23 mouse cellular contexts compared by ENCODE assay signal in genomic region chr12:104655006-104655405, GRCm38 (mm10).
DNase-seq lines count a peak whose midpoint lies in the region; ATAC-seq and TF ChIP-seq lines count a peak whose summit lies in the region.
"Had no signal": no experiment of that assay in that cellular context is flagged by ENCODE, and none has a peak within 500 bp of the region (broad histone marks: within the 10 kb centered on the region; RNA-seq: fewer than 3 reads in every experiment).

No protein-coding gene starts in this region.

- no peak for ATAC-seq in stomach, postnatal 0 days (ENCODE audit: low FRiP score, low TSS enrichment)
- no peak for ATAC-seq in forebrain, postnatal 0 days
- ATAC-seq: forebrain, embryonic 13.5 days; hindbrain, embryonic 16.5 days; midbrain, embryonic 15.5 days had no signal

- no peaks in the 10 kb centered on the region for H3K9me3 ChIP-seq in stomach, postnatal 0 days (ENCODE audit: control insufficient read depth, low read length)
- H3K9me3 ChIP-seq in forebrain, postnatal 0 days (ENCODE audit: low read length), result no peaks in the 10 kb centered on the region
- H3K9me3 ChIP-seq: embryonic facial prominence, embryonic 15.5 days; kidney, embryonic 15.5 days; midbrain, embryonic 15.5 days had no signal

- intact Hi-C loops in gastrocnemius, postnatal 14 days (cut with DNase I; ENCODE audit: low total_unique reads), result no loop called here

- no peaks in the 10 kb centered on the region for H3K36me3 ChIP-seq in stomach, postnatal 0 days (ENCODE audit: control insufficient read depth, insufficient read depth, low read length)
- no peaks in the 10 kb centered on the region for H3K36me3 ChIP-seq in forebrain, postnatal 0 days (ENCODE audit: insufficient read depth)
- H3K36me3 ChIP-seq: embryonic facial prominence, embryonic 15.5 days; kidney, embryonic 15.5 days; midbrain, embryonic 15.5 days had no signal

- no peaks in the 10 kb centered on the region for H3K4me1 ChIP-seq in stomach, postnatal 0 days (replicated peaks; ENCODE audit: control insufficient read depth, insufficient read depth)
- peaks cover 7% of the 10 kb centered on the region; the same call in 1 of the 2 replicates for H3K4me1 ChIP-seq in forebrain, postnatal 0 days (ENCODE audit: insufficient read depth)

- H3K9ac ChIP-seq in stomach, postnatal 0 days (ENCODE audit: low read length), result no peak overlapping the region
- no peak overlapping the region for H3K9ac ChIP-seq in forebrain, postnatal 0 days
- H3K9ac ChIP-seq: embryonic facial prominence, embryonic 15.5 days; forebrain, embryonic 13.5 days; kidney, embryonic 15.5 days; liver, embryonic 14.5 days; lung, embryonic 14.5 days; midbrain, embryonic 15.5 days had no signal

- H3K27ac ChIP-seq in stomach, postnatal 0 days (replicated peaks), result no peak overlapping the region
- no peak overlapping the region for H3K27ac ChIP-seq in forebrain, postnatal 0 days (ENCODE audit: low read depth, low read length)
- H3K27ac ChIP-seq: embryonic facial prominence, embryonic 15.5 days; forebrain, embryonic 13.5 days; kidney, embryonic 15.5 days; liver, embryonic 14.5 days; midbrain, embryonic 15.5 days had no signal

- 64% methylated on average over 1 of the region's 1 CpGs for WGBS in stomach, postnatal 0 days
- WGBS in forebrain, postnatal 0 days, result 85% methylated on average over 1 of the region's 1 CpGs

- TF ChIP-seq EP300 in stomach, postnatal 0 days (optimal IDR thresholded peaks at IDR 0.05), result no peak

- TF ChIP-seq CTCF in stomach, postnatal 0 days (IDR thresholded peaks at IDR 0.05; ENCODE audit: low read depth), result no peak
- no peak for TF ChIP-seq CTCF in forebrain, postnatal 0 days (IDR thresholded peaks at IDR 0.05; ENCODE audit: low read depth)

- peak; percentile 49 for DNase-seq in gastrocnemius, adult 18-20 months (ENCODE audit: low spot score)
- DNase-seq in gastrocnemius, adult 8-10 months (ENCODE audit: low spot score in 2 of 2), result no peak
- DNase-seq in right cerebral cortex, postnatal 14 days, result peak; percentile 29
- no peak for DNase-seq in right cerebral cortex, postnatal 36 days (ENCODE audit: low spot score in 2 of 2)
- peak; percentile 50 for DNase-seq in gastrocnemius, postnatal 14 days
- no peak for DNase-seq in stomach, postnatal 0 days (ENCODE audit: low spot score)
- no peak for DNase-seq in forebrain, postnatal 0 days
- DNase-seq: adrenal gland, adult 8-10 months; cerebellum, adult 9-10 months; kidney, adult 18-20 months; kidney, postnatal 25 days; liver; lung, embryonic 14.5 days; lung, postnatal 14 days; right cerebral cortex, adult 18-20 months; spleen, adult 18-20 months; thymus, postnatal 4 days had no signal

- H3K27me3 ChIP-seq in stomach, postnatal 0 days (ENCODE audit: control insufficient read depth, insufficient read depth, low read length), result no peaks in the 10 kb centered on the region
- H3K27me3 ChIP-seq in forebrain, postnatal 0 days (ENCODE audit: insufficient read depth, low read length), result no peaks in the 10 kb centered on the region
- H3K27me3 ChIP-seq: embryonic facial prominence, embryonic 15.5 days; forebrain, embryonic 13.5 days; kidney, embryonic 15.5 days; midbrain, embryonic 15.5 days had no signal

- H3K4me3 ChIP-seq in stomach, postnatal 0 days (ENCODE audit: low read depth, low read length), result no peak overlapping the region
- no peak overlapping the region for H3K4me3 ChIP-seq in forebrain, postnatal 0 days (ENCODE audit: low read depth, low read length)
- H3K4me3 ChIP-seq: embryonic facial prominence, embryonic 15.5 days; forebrain, embryonic 13.5 days; kidney, embryonic 15.5 days; midbrain, embryonic 15.5 days had no signal

- H3K4me2 ChIP-seq in stomach, postnatal 0 days (replicated peaks; ENCODE audit: low read depth), result no peak overlapping the region
- no peak overlapping the region for H3K4me2 ChIP-seq in forebrain, postnatal 0 days (ENCODE audit: low read depth)
- H3K4me2 ChIP-seq: embryonic facial prominence, embryonic 15.5 days; forebrain, embryonic 13.5 days; kidney, embryonic 15.5 days; lung, embryonic 14.5 days; midbrain, embryonic 15.5 days had no signal

Comparison
In these comparisons a context has a peak if more than half of its experiments do, and no peak if none do; other contexts are left out.
1. DNase-seq: peak in gastrocnemius, adult 18-20 months (single experiment), right cerebral cortex, postnatal 14 days (single experiment) and gastrocnemius, postnatal 14 days (single experiment); none in gastrocnemius, adult 8-10 months (0 of 2), right cerebral cortex, postnatal 36 days (0 of 2), stomach, postnatal 0 days (single experiment) and forebrain, postnatal 0 days (single experiment).